Mouse (Mus musculus) MEL (cell line): ENCODE results near the gene Kap. TPM values are rescaled to one million over a fixed set of nuclear protein-coding genes. Genes with fewer than 3 reads are reported as not detected.

ENCODE experiments used
- DNase-seq: peaks from one replicate; pipeline ENCODE4 v3.0.0; 2011; ENCODE audit warnings: low read depth, low spot score
- H3K27ac ChIP-seq: 2 replicates; pipeline ENCODE4 v1.5.1; 2012; ENCODE audit warnings: low read depth, mild to moderate bottlenecking, control low read depth, low read length, moderate library complexity; ENCODE audit not compliant: control insufficient read depth
- H3K27me3 ChIP-seq, 2 experiments: fragments of 150-350 bp in 1 of 2; sonication (generic) in 1 of 2; 2 replicates each; pipeline ENCODE4 v1.6.1; 2012; ENCODE audit warnings: low read length in 2 of 2, mild to moderate bottlenecking in 2 of 2, improper control_type of control experiment in 1 of 2, moderate library complexity in 1 of 2; ENCODE audit not compliant: insufficient read depth in 2 of 2, control insufficient read depth in 1 of 2
- H3K36me3 ChIP-seq, 2 experiments: 2 replicates each; pipeline ENCODE4 v1.6.1; 2012 to 2014; ENCODE audit warnings: low read length in 2 of 2, improper control_type of control experiment in 1 of 2, inconsistent platforms in 1 of 2, mild to moderate bottlenecking in 1 of 2; ENCODE audit not compliant: insufficient read depth in 2 of 2, control insufficient read depth in 1 of 2
- H3K4me1 ChIP-seq, 2 experiments: fragments of 150-350 bp in 1 of 2; sonication (generic) in 1 of 2; 2 replicates each; pipeline ENCODE4 v1.6.1; 2012; ENCODE audit warnings: low read length in 2 of 2, improper control_type of control experiment in 1 of 2, mild to moderate bottlenecking in 1 of 2; ENCODE audit not compliant: insufficient read depth in 2 of 2, control insufficient read depth in 1 of 2
- H3K4me3 ChIP-seq, 2 experiments: fragments of 150-350 bp in 1 of 2; sonication (generic) in 1 of 2; 2 replicates each; pipeline ENCODE4 v1.5.1; 2012; ENCODE audit warnings: low read depth in 2 of 2, low read length in 2 of 2, mild to moderate bottlenecking in 2 of 2, moderate library complexity in 2 of 2, control low read depth in 1 of 2, improper control_type of control experiment in 1 of 2; ENCODE audit not compliant: control insufficient read depth in 1 of 2, insufficient read depth in 1 of 2
- H3K79me2 ChIP-seq: 2 replicates; pipeline ENCODE4 v1.6.1; 2012; ENCODE audit warnings: mild to moderate bottlenecking, low read length, moderate library complexity; ENCODE audit not compliant: control insufficient read depth, poor library complexity, insufficient read depth
- H3K9ac ChIP-seq: 2 replicates; pipeline ENCODE4 v1.6.1; 2012; ENCODE audit warnings: low read depth, mild to moderate bottlenecking, control low read depth, low read length, moderate library complexity; ENCODE audit not compliant: control insufficient read depth, poor library complexity, severe bottlenecking
- H3K9me3 ChIP-seq: fragments of 150-350 bp; sonication (generic); replicated peaks from 2 replicates; pipeline ENCODE4 v1.6.1; 2012; ENCODE audit warnings: mild to moderate bottlenecking, low read length, improper control_type of control experiment, moderate library complexity; ENCODE audit not compliant: insufficient read depth
- BHLHE40 ChIP-seq: IDR thresholded peaks from 2 replicates; pipeline ENCODE4 v1.6.1; 2012; ENCODE audit warnings: low read depth, mild to moderate bottlenecking, inconsistent platforms, low read length, improper control_type of control experiment, borderline replicate concordance
- CHD1 ChIP-seq: IDR thresholded peaks from 2 replicates; pipeline ENCODE4 v1.6.1; 2012; ENCODE audit warnings: low read depth, mild to moderate bottlenecking, inconsistent platforms, low read length, improper control_type of control experiment
- CHD2 ChIP-seq: IDR thresholded peaks from 2 replicates; pipeline ENCODE4 v1.6.1; 2011; ENCODE audit warnings: low read length, improper control_type of control experiment
- CTCF ChIP-seq, 3 experiments: IDR thresholded peaks in 2 of 3; conservative IDR thresholded peaks in 1 of 3; 2 replicates each; pipeline ENCODE4 v1.5.1; 2011 to 2012; ENCODE audit warnings: low read length in 3 of 3, low read depth in 2 of 3, mild to moderate bottlenecking in 2 of 3, improper control_type of control experiment in 1 of 3, inconsistent platforms in 1 of 3, mixed read lengths in 1 of 3, moderate library complexity in 1 of 3; ENCODE audit not compliant: control insufficient read depth in 1 of 3, insufficient read depth in 1 of 3, poor library complexity in 1 of 3, severe bottlenecking in 1 of 3
- ELF1 ChIP-seq: IDR thresholded peaks from 2 replicates; pipeline ENCODE4 v1.6.1; 2014; ENCODE audit warnings: low read depth, mild to moderate bottlenecking, inconsistent platforms, low read length, improper control_type of control experiment, moderate library complexity
- ETS1 ChIP-seq: IDR thresholded peaks from 2 replicates; pipeline ENCODE4 v1.6.1; 2012; ENCODE audit warnings: low read depth, mild to moderate bottlenecking, inconsistent platforms, low read length, improper control_type of control experiment, moderate library complexity
- HCFC1 ChIP-seq: IDR thresholded peaks from 2 replicates; pipeline ENCODE4 v1.6.1; 2012; ENCODE audit warnings: low read depth, mild to moderate bottlenecking, inconsistent platforms, low read length, improper control_type of control experiment, moderate library complexity
- JUND ChIP-seq: IDR thresholded peaks from 2 replicates; pipeline ENCODE4 v1.6.1; 2011; ENCODE audit warnings: low read depth, mild to moderate bottlenecking, improper control_type of control experiment, low read length
- MAFK ChIP-seq: IDR thresholded peaks from 2 replicates; pipeline ENCODE4 v1.6.1; 2011; ENCODE audit warnings: low read depth, mild to moderate bottlenecking, low read length, improper control_type of control experiment, borderline replicate concordance
- MEF2A ChIP-seq: IDR thresholded peaks from 2 replicates; pipeline ENCODE4 v1.6.1; 2014; ENCODE audit warnings: low read depth, mild to moderate bottlenecking, inconsistent platforms, low read length, improper control_type of control experiment; ENCODE audit not compliant: poor library complexity, insufficient replicate concordance, severe bottlenecking; ENCODE audit errors: extremely low read depth
- MYC ChIP-seq: IDR thresholded peaks from 2 replicates; pipeline ENCODE4 v1.6.1; 2011; ENCODE audit warnings: low read depth, mild to moderate bottlenecking, low read length, improper control_type of control experiment, moderate library complexity
- POLR2A ChIP-seq, 2 experiments: IDR thresholded peaks; 2 replicates each; pipeline ENCODE4 v1.6.1; 2011 to 2012; ENCODE audit warnings: low read length in 2 of 2, mild to moderate bottlenecking in 2 of 2, control low read depth in 1 of 2, improper control_type of control experiment in 1 of 2, low read depth in 1 of 2, moderate library complexity in 1 of 2; ENCODE audit not compliant: control insufficient read depth in 1 of 2, insufficient read depth in 1 of 2, poor library complexity in 1 of 2
- POLR2AphosphoS5 ChIP-seq: IDR thresholded peaks from 2 replicates; pipeline ENCODE4 v1.6.1; 2012; ENCODE audit warnings: low read depth, borderline replicate concordance, mild to moderate bottlenecking, inconsistent platforms, low read length, moderate library complexity, mixed read lengths
- RCOR1 ChIP-seq: IDR thresholded peaks from 2 replicates; pipeline ENCODE4 v1.6.1; 2012; ENCODE audit warnings: low read depth, mild to moderate bottlenecking, inconsistent platforms, low read length, improper control_type of control experiment
- SIN3A ChIP-seq: IDR thresholded peaks from 2 replicates; pipeline ENCODE4 v1.6.1; 2012; ENCODE audit warnings: low read length, improper control_type of control experiment, inconsistent platforms
- SMC3 ChIP-seq: IDR thresholded peaks from 2 replicates; pipeline ENCODE4 v1.6.1; 2011; ENCODE audit warnings: low read depth, low read length, improper control_type of control experiment
- TAL1 ChIP-seq: IDR thresholded peaks from 2 replicates; pipeline ENCODE4 v1.6.1; 2012; ENCODE audit warnings: mild to moderate bottlenecking, inconsistent platforms, low read length, moderate library complexity, mixed read lengths
- TBP ChIP-seq: IDR thresholded peaks from 2 replicates; pipeline ENCODE4 v1.8.0; 2011; ENCODE audit warnings: low read depth, low read length, improper control_type of control experiment
- UBTF ChIP-seq: IDR thresholded peaks from 2 replicates; pipeline ENCODE4 v1.6.1; 2012; ENCODE audit warnings: low read depth, mild to moderate bottlenecking, inconsistent platforms, low read length, improper control_type of control experiment, moderate library complexity, borderline replicate concordance; ENCODE audit not compliant: insufficient read depth
- USF1 ChIP-seq: IDR thresholded peaks from 2 replicates; pipeline ENCODE4 v1.6.1; 2014; ENCODE audit warnings: low read depth, mild to moderate bottlenecking, inconsistent platforms, low read length, improper control_type of control experiment, moderate library complexity
- USF2 ChIP-seq, 2 experiments: IDR thresholded peaks; 2 replicates each; pipeline ENCODE4 v1.6.1; 2011 to 2012; ENCODE audit warnings: improper control_type of control experiment in 2 of 2, low read length in 2 of 2, borderline replicate concordance in 1 of 2, inconsistent platforms in 1 of 2, low read depth in 1 of 2, mild to moderate bottlenecking in 1 of 2; ENCODE audit not compliant: insufficient read depth in 1 of 2
- ZMIZ1 ChIP-seq: IDR thresholded peaks from 2 replicates; pipeline ENCODE4 v1.6.1; 2012; ENCODE audit warnings: low read depth, mild to moderate bottlenecking, inconsistent platforms, low read length, improper control_type of control experiment, moderate library complexity
- polyA plus RNA-seq, 2 experiments: library from polyadenylated mRNA; stranded (reverse) in 1 of 2; unstranded in 1 of 2; fragments of >175 nt in 1 of 2; fragments of >200 nt in 1 of 2; gene quantifications; 2 replicates each; pipeline versions ENCODE4 v1.2.1 to v1.2.4; 2012; ENCODE audit warnings: low replicate concordance in 2 of 2, low read depth in 1 of 2; ENCODE audit not compliant: insufficient read length in 2 of 2, insufficient read depth in 1 of 2, missing spikeins in 1 of 2
- total RNA-seq: library from RNA; depleted of rRNA; stranded (reverse); fragments of 300-350 nt; gene quantifications from 2 replicates; pipeline ENCODE4 v1.2.3, GENCODE M21; 2012

Gene Kap
- total and polyA plus RNA-seq, 3 experiments = not detected

GRCm38 (mm10) chr6:133872667-133873066 is 19.1 kb upstream of the Kap start:
- Histone ChIP-seq H3K27ac (no peak overlapping the region), H3K9me3 (no peaks in the 10 kb centered on the region), H3K4me3 (no peak overlapping the region), H3K9ac (no peak overlapping the region), H3K79me2 (no peaks in the 10 kb centered on the region), H3K36me3 (no peaks in the 10 kb centered on the region), H3K27me3 (peaks cover 0 to 3% of the 10 kb centered on the region in 2 experiments; a peak in 1 of 4 replicates), H3K4me1 (no peaks in the 10 kb centered on the region)
- TF ChIP-seq MEF2A = no peak
- TF ChIP-seq CTCF (IDR thresholded peaks at IDR 0.05 in 2 of 3, conservative IDR thresholded peaks at IDR 0.05 in 1 of 3; ENCODE audit: control insufficient read depth in 1 of 3, insufficient read depth in 1 of 3, low read depth in 2 of 3, low read length in 3 of 3, poor library complexity in 1 of 3, severe bottlenecking in 1 of 3) = no peak
- no peak for TF ChIP-seq CHD2
- TF ChIP-seq UBTF = no peak
- TF ChIP-seq ELF1 = no peak
- no peak for TF ChIP-seq HCFC1
- no peak for TF ChIP-seq ZMIZ1
- DNase-seq = no peak

GRCm38 (mm10) chr6:133871131-133871530 is 17.6 kb upstream of the Kap start:
- Histone ChIP-seq H3K4me1 (no peaks in the 10 kb centered on the region), H3K79me2 (no peaks in the 10 kb centered on the region), H3K9ac (no peak overlapping the region), H3K27me3 (peaks cover 0 to 5% of the 10 kb centered on the region in 2 experiments; a peak in 1 of 4 replicates), H3K27ac (no peak overlapping the region)
- DNase-seq = no peak
- TF ChIP-seq TAL1 (no peak), CHD1 (no peak), POLR2A (IDR thresholded peaks at IDR 0.05; ENCODE audit: control insufficient read depth in 1 of 2, insufficient read depth in 1 of 2, low read depth in 1 of 2, low read length in 2 of 2, poor library complexity in 1 of 2) (no peak), CTCF (IDR thresholded peaks at IDR 0.05 in 2 of 3, conservative IDR thresholded peaks at IDR 0.05 in 1 of 3; ENCODE audit: control insufficient read depth in 1 of 3, insufficient read depth in 1 of 3, low read depth in 2 of 3, low read length in 3 of 3, poor library complexity in 1 of 3, severe bottlenecking in 1 of 3) (no peak), JUND (no peak), USF1 (no peak), BHLHE40 (no peak), MYC (no peak), TBP (no peak), ETS1 (no peak), SIN3A (no peak), MAFK (no peak), ELF1 (no peak), POLR2AphosphoS5 (no peak), SMC3 (no peak), CHD2 (no peak), RCOR1 (no peak), USF2 (IDR thresholded peaks at IDR 0.05; ENCODE audit: borderline replicate concordance in 1 of 2, insufficient read depth in 1 of 2, low read depth in 1 of 2, low read length in 2 of 2) (no peak)
- TF ChIP-seq, all 39 proteins: peak for 0
- no peaks in the 10 kb centered on the region for H3K9me3 ChIP-seq
- no peak overlapping the region for H3K4me3 ChIP-seq
- no peaks in the 10 kb centered on the region for H3K36me3 ChIP-seq
